Mouse (Mus musculus) limb, embryonic 11.5 days (tissue): ENCODE measurements around the gene Cd52. TPM values are rescaled to one million over a fixed set of nuclear protein-coding genes. Genes with fewer than 3 reads are reported as not detected.

Experiments used
- ATAC-seq: fragments of 200-750 bp; cut with Nextera tagmentation; 2 replicates; pipeline ENCODE4 v1.8.0; 2017; ENCODE audit warnings: low read depth; ENCODE audit not compliant: insufficient number of reproducible peaks, low FRiP score, low TSS enrichment
- DNase-seq: peaks from one replicate; pipeline ENCODE4 v3.0.0-alpha.2; 2015; ENCODE audit warnings: low spot score
- H3K27ac ChIP-seq: fragments of 300-500 bp; sonication (generic); replicated peaks from 2 replicates; pipeline ENCODE4 v1.5.1; 2014; ENCODE audit warnings: low read depth, mild to moderate bottlenecking, low read length
- H3K27me3 ChIP-seq: fragments of 300-500 bp; sonication (generic); 2 replicates; pipeline ENCODE4 v1.6.1; 2014; ENCODE audit warnings: mild to moderate bottlenecking, low read length, mixed read lengths; ENCODE audit not compliant: control insufficient read depth, insufficient read depth
- H3K36me3 ChIP-seq: fragments of 300-500 bp; sonication (generic); 2 replicates; pipeline ENCODE4 v1.6.1; 2014; ENCODE audit warnings: mild to moderate bottlenecking, low read length, moderate library complexity, mixed read lengths; ENCODE audit not compliant: control insufficient read depth, insufficient read depth
- H3K4me1 ChIP-seq: fragments of 300-500 bp; sonication (generic); 2 replicates; pipeline ENCODE4 v1.6.1; 2014; ENCODE audit warnings: low read length, mixed read lengths; ENCODE audit not compliant: control insufficient read depth, insufficient read depth
- H3K4me2 ChIP-seq: fragments of 300-500 bp; sonication (generic); 2 replicates; pipeline ENCODE4 v1.6.1; 2014; ENCODE audit warnings: low read depth, mild to moderate bottlenecking, moderate library complexity; ENCODE audit not compliant: severe bottlenecking
- H3K4me3 ChIP-seq: fragments of 300-500 bp; sonication (generic); 2 replicates; pipeline ENCODE4 v1.5.1; 2014; ENCODE audit warnings: low read depth, low read length
- H3K9ac ChIP-seq: fragments of 300-500 bp; sonication (generic); 2 replicates; pipeline ENCODE4 v1.6.1; 2014; ENCODE audit warnings: mild to moderate bottlenecking, low read length
- H3K9me3 ChIP-seq: fragments of 300-500 bp; sonication (generic); 2 replicates; pipeline ENCODE4 v1.6.1; 2016; ENCODE audit warnings: low read length; ENCODE audit not compliant: control insufficient read depth
- WGBS: fragments of 180-500 bp; shearing (Covaris S2); extraction: QIAGEN DNeasy Blood & Tissue Kit; methylation state at CpG from one replicate; pipeline ENCODE4 v1.1.7; 2014; 5-methylcytosine and 5-hydroxymethylcytosine counted together
- polyA plus RNA-seq: library from polyadenylated mRNA; unstranded; fragments of >200 nt; fragmentation: Nextera tagmentation; extraction: Ambion mirVana; gene quantifications from 2 replicates; pipeline ENCODE4 v1.2.1, GENCODE M21; 2014

Cd52 gene
- polyA plus RNA-seq, 1 experiment from 2014 or later = 6.2 TPM

DNA sequence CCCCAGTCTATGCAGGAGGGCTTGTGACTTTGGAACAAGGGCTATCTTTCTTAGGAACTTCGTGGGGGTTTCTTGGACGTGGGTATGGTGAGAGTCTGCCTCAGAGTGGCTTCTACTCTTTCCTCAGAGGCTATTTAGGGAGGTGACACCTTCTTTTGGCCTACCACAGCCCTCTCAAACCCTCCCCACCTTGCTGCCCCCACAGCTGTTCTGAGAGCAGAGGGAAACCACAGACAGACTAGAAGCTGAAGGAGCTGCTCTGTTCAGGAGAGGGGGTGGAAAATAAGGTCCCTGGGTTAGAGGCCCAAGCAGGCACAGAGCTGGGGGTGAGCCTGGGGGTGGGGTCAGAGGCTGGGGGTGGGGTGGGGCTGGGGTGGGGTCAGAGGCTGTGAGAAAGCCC is 51.8 kb downstream of the Cd52 start:
- no peak for ATAC-seq

DNA sequence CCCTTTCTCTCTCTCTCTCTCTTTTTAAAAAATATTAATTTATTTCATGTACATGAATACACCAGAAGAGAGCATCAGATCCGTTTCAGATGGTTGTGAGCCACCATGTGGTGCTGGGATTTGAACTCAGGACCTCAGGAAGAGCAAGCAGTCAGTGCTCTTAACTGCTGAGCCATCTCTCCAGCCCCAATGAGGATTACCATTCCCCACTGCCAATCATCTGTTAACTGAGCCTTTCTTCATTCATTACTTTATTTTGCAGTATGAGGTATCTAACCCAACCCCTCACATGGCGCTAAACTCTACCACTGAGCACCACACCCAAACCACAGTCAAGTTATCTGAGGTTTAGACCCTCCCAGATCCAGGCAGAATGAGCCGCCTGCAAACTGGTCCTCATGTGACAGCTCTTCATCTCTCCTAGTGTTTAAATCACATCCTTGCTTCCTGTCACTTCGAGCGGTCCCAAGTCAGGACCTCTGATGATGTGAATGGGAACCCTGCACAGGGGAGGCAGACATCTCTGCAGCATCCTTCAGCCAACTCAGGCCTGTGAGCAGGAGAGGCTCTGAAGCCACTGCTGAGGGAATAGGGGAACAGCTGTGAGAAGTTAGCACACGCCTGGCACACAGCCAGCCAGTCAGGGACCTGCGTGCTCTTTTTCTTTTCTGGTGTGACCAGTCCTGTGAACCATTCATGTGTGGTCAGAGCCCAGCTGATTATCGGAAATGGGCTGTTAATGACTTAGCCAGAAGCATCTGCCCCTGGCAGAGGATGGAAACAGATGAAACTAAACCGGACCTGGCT is 53.4 kb downstream of the Cd52 start:
- Histone ChIP-seq H3K9me3 (no peaks in the 10 kb centered on the region), H3K4me3 (no peak overlapping the region), H3K9ac (no peak overlapping the region), H3K27ac (no peak overlapping the region), H3K36me3 (no peaks in the 10 kb centered on the region), H3K4me1 (peaks cover 6% of the 10 kb centered on the region; the same call in 1 of the 2 replicates), H3K27me3 (no peaks in the 10 kb centered on the region), H3K4me2 (no peak overlapping the region)
- 0 out of 2 replicates have a peak, but pooled peaks have one; percentile 39 for ATAC-seq
- WGBS = 48% methylated on average over 9 of the region's 9 CpGs
- peak; percentile 60 for DNase-seq

More for the DNA sequence above, 51.8 kb downstream of the Cd52 start:
- no peak overlapping the region for H3K4me3 ChIP-seq
- WGBS = 48% methylated on average over 2 of the region's 2 CpGs
- no peak overlapping the region for H3K9ac ChIP-seq
- peaks cover 6% of the 10 kb centered on the region; the same call in 1 of the 2 replicates for H3K4me1 ChIP-seq
- no peaks in the 10 kb centered on the region for H3K9me3 ChIP-seq
- no peaks in the 10 kb centered on the region for H3K36me3 ChIP-seq
- H3K27ac ChIP-seq = no peak overlapping the region
- DNase-seq = no peak
- H3K27me3 ChIP-seq = no peaks in the 10 kb centered on the region
- H3K4me2 ChIP-seq = no peak overlapping the region

DNA sequence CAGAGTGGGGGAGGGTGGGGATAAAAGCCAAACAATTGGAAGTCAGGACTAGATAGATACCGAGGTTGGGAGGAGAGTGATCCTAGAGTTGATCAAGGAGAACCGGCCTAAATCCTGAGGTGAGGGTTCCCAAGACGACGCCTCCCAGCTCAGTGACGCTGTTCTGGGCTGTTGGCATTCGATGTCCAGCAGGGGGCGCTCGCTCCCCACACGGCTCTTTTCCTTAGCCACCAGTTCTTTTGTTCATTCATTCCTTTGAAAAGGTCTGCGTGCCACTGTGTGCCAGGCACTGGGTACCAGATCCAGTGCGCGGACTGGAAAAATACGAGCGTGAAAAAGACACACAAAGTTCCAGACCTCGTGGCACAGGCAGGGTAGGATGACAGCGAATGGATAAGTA is 58.9 kb downstream of the Cd52 start:
- Histone ChIP-seq H3K4me2 (no peak overlapping the region), H3K9ac (no peak overlapping the region), H3K4me1 (no peaks in the 10 kb centered on the region), H3K36me3 (no peaks in the 10 kb centered on the region), H3K27me3 (no peaks in the 10 kb centered on the region), H3K4me3 (no peak overlapping the region), H3K27ac (no peak overlapping the region), H3K9me3 (no peaks in the 10 kb centered on the region)
- DNase-seq (peak; percentile 93), ATAC-seq (no peak)
- WGBS = 6% methylated on average over 16 of the region's 16 CpGs

Other genes starting within 250 kb of the Cd52 start
- gene Rps6ka1, start 207.3 kb downstream of the Cd52 start, polyA plus RNA-seq = 47.6 and 48.9 TPM in 2 replicates
- 3,322 and 3,460 TPM in 2 replicates for gene Hmgn2, start 126.4 kb downstream of the Cd52 start, polyA plus RNA-seq
- 41.9 and 43.4 TPM in 2 replicates for gene Dhdds, start 94.2 kb downstream of the Cd52 start, polyA plus RNA-seq
- gene Lin28a, start 76.2 kb downstream of the Cd52 start, polyA plus RNA-seq = 1.4 and 2.3 TPM in 2 replicates
- gene Zfp683, start 41.2 kb downstream of the Cd52 start, polyA plus RNA-seq = not detected in 2 replicates
- gene Crybg2, start 34.3 kb downstream of the Cd52 start, polyA plus RNA-seq = 3.7 and 4.4 TPM in 2 replicates
- gene Ubxn11, start 7.5 kb upstream of the Cd52 start, polyA plus RNA-seq = 5.7 and 6.0 TPM in 2 replicates
- 314 and 345 TPM in 2 replicates for gene Sh3bgrl3, start 33.7 kb upstream of the Cd52 start, polyA plus RNA-seq
- gene Cep85, start 92.0 kb upstream of the Cd52 start, polyA plus RNA-seq = 26.6 and 33.8 TPM in 2 replicates
- gene Gm7534, start 107.9 kb upstream of the Cd52 start, polyA plus RNA-seq = not detected in 2 replicates
- not detected in 2 replicates for gene Catsper4, start 132.3 kb upstream of the Cd52 start, polyA plus RNA-seq
- gene Cnksr1, start 143.3 kb upstream of the Cd52 start, polyA plus RNA-seq = 0.81 and 1.5 TPM in 2 replicates
- 0.35 and 0.43 TPM in 2 replicates for gene E130218I03Rik, start 148.6 kb upstream of the Cd52 start, polyA plus RNA-seq
- 16.2 and 17.1 TPM in 2 replicates for gene Zfp593, start 150.5 kb upstream of the Cd52 start, polyA plus RNA-seq
- not detected in 2 replicates for gene Gm30191, start 151.9 kb upstream of the Cd52 start, polyA plus RNA-seq
- 5.5 and 7.1 TPM in 2 replicates for gene Grrp1, start 159.0 kb upstream of the Cd52 start, polyA plus RNA-seq
- 20.6 and 21.0 TPM in 2 replicates for gene Pdik1l, start 192.8 kb upstream of the Cd52 start, polyA plus RNA-seq
- gene Trim63, start 220.0 kb upstream of the Cd52 start, polyA plus RNA-seq = 0.51 and 0.55 TPM in 2 replicates
- not detected in 2 replicates for gene Slc30a2, start 248.1 kb upstream of the Cd52 start, polyA plus RNA-seq